Mouse (Mus musculus) myocyte (in vitro differentiated cells): ENCODE measurements around the gene Rpl6. TPM values are rescaled to one million over a fixed set of nuclear protein-coding genes. Genes with fewer than 3 reads are reported as not detected.

ENCODE experiments used
- H3K27me3 ChIP-seq: one replicate; pipeline ENCODE4 v1.6.1; 2011; ENCODE audit not compliant: control insufficient read depth, insufficient read depth, insufficient read length
- H3K36me3 ChIP-seq: one replicate; pipeline ENCODE4 v1.6.1; 2011; ENCODE audit not compliant: control insufficient read depth, insufficient read depth
- H3K4me2 ChIP-seq: one replicate; pipeline ENCODE4 v1.6.1; 2011; ENCODE audit warnings: low read depth, control low read depth
- H3K4me3 ChIP-seq: one replicate; pipeline ENCODE4 v1.5.1; 2011; ENCODE audit warnings: mild to moderate bottlenecking, control low read depth, moderate library complexity
- H3K79me2 ChIP-seq: one replicate; pipeline ENCODE4 v1.6.1; 2011; ENCODE audit not compliant: control insufficient read depth, insufficient read depth
- H3ac ChIP-seq: one replicate; pipeline ENCODE4 v1.6.1; 2011; ENCODE audit not compliant: control insufficient read depth, insufficient read length
- CEBPB ChIP-seq: IDR thresholded peaks from 2 replicates; pipeline ENCODE4 v1.6.1; 2011; ENCODE audit warnings: mild to moderate bottlenecking, moderate library complexity; ENCODE audit not compliant: poor library complexity, insufficient read depth, severe bottlenecking
- E2F4 ChIP-seq: IDR thresholded peaks from one replicate; pipeline ENCODE4 v1.6.1; 2011; ENCODE audit warnings: mild to moderate bottlenecking, control low read depth, moderate library complexity; ENCODE audit not compliant: insufficient read depth
- MAX ChIP-seq: IDR thresholded peaks from one replicate; pipeline ENCODE4 v1.6.1; 2011; ENCODE audit warnings: low read depth, mild to moderate bottlenecking, control low read depth
- MYOD1 ChIP-seq, 3 experiments: IDR thresholded peaks; one replicate each; pipeline ENCODE4 v1.6.1; 2011; ENCODE audit warnings: control low read depth in 2 of 3, low read depth in 2 of 3, mild to moderate bottlenecking in 2 of 3, moderate library complexity in 1 of 3; ENCODE audit not compliant: insufficient read length in 2 of 3, control insufficient read depth in 1 of 3
- MYOG ChIP-seq, 3 experiments: IDR thresholded peaks; one replicate each; pipeline ENCODE4 v1.6.1; 2011; ENCODE audit warnings: control low read depth in 2 of 3, low read depth in 2 of 3, mild to moderate bottlenecking in 2 of 3; ENCODE audit not compliant: insufficient read length in 2 of 3, control insufficient read depth in 1 of 3, insufficient read depth in 1 of 3
- POLR2A ChIP-seq: IDR thresholded peaks from one replicate; pipeline ENCODE4 v1.6.1; 2011; ENCODE audit warnings: low read depth, mild to moderate bottlenecking, control low read depth, moderate library complexity; ENCODE audit not compliant: insufficient read length
- POLR2AphosphoS2 ChIP-seq: IDR thresholded peaks from one replicate; pipeline ENCODE4 v1.6.1; 2011; ENCODE audit warnings: low read depth, control low read depth; ENCODE audit not compliant: insufficient read length
- REST ChIP-seq: IDR thresholded peaks from one replicate; pipeline ENCODE4 v1.6.1; 2011; ENCODE audit warnings: mild to moderate bottlenecking, control low read depth, moderate library complexity; ENCODE audit not compliant: insufficient read depth, insufficient read length
- SRF ChIP-seq: IDR thresholded peaks from one replicate; pipeline ENCODE4 v1.6.1; 2011; ENCODE audit warnings: low read depth; ENCODE audit not compliant: control insufficient read depth, insufficient read length
- TCF12 ChIP-seq: IDR thresholded peaks from one replicate; pipeline ENCODE4 v1.6.1; 2011; ENCODE audit warnings: mild to moderate bottlenecking, control low read depth; ENCODE audit not compliant: poor library complexity, insufficient read depth, severe bottlenecking
- TCF3 ChIP-seq: IDR thresholded peaks from one replicate; pipeline ENCODE4 v1.6.1; 2011; ENCODE audit warnings: low read depth, control low read depth; ENCODE audit not compliant: insufficient read length
- USF1 ChIP-seq: IDR thresholded peaks from one replicate; pipeline ENCODE4 v1.6.1; 2011; ENCODE audit warnings: low read depth, mild to moderate bottlenecking, control low read depth, moderate library complexity
- polyA plus RNA-seq: library from polyadenylated mRNA; unstranded; fragments of >200 nt; fragmentation: generic; extraction: Trizol; gene quantifications from one replicate; pipeline ENCODE4 v1.2.1, GENCODE M21; 2012; ENCODE audit warnings: missing spikeins

Rpl6 gene
- polyA plus RNA-seq, 1 experiment: 1,361 TPM

GRCm38 (mm10) chr5:121249693-121250092, 45.4 kb downstream of the Rpl6 start:
- Histone ChIP-seq H3K4me3 (no peak overlapping the region), H3K36me3 (no peaks in the 10 kb centered on the region), H3ac (no peak overlapping the region), H3K4me2 (no peak overlapping the region), H3K27me3 (no peaks in the 10 kb centered on the region), H3K79me2 (peaks cover 25% of the 10 kb centered on the region)
- TF ChIP-seq REST (no peak), POLR2AphosphoS2 (no peak), TCF3 (no peak), CEBPB (no peak), MAX (no peak), TCF12 (no peak), MYOD1 (IDR thresholded peaks at IDR 0.05; ENCODE audit: control insufficient read depth in 1 of 3, insufficient read length in 2 of 3, low read depth in 2 of 3) (no peak), POLR2A (no peak), E2F4 (no peak), SRF (no peak), MYOG (IDR thresholded peaks at IDR 0.05; ENCODE audit: control insufficient read depth in 1 of 3, insufficient read depth in 1 of 3, insufficient read length in 2 of 3, low read depth in 2 of 3) (no peak), USF1 (no peak)

DNA sequence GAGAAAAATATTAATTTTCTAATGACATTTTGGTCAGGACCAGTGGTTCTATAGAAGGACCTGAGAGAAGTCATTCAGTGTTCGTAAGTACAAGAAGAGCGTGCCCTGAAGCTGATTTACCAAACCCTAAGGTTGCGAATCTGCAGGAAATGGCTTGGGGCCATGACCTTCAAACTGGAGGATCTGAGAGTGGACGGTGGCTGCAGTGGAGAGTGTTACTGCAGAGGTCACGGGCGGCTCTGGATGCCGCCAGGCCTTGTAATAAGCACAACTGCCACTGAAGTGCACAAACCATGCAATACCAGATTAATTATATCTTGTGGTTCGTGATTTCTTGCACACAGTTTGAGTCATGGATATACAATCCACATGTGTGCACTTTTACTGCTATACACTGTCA, 47.5 kb downstream of the Rpl6 start:
- H3K36me3 ChIP-seq: peaks cover 1% of the 10 kb centered on the region
- H3K79me2 ChIP-seq: peaks cover 20% of the 10 kb centered on the region
- H3K27me3 ChIP-seq: no peaks in the 10 kb centered on the region
- no peak overlapping the region for H3K4me2 ChIP-seq
- no peak overlapping the region for H3ac ChIP-seq
- H3K4me3 ChIP-seq: no peak overlapping the region
- TF ChIP-seq POLR2AphosphoS2 (no peak), CEBPB (no peak), E2F4 (no peak), USF1 (no peak), MAX (no peak), REST (no peak), TCF12 (no peak), SRF (no peak), MYOD1 (IDR thresholded peaks at IDR 0.05; ENCODE audit: control insufficient read depth in 1 of 3, insufficient read length in 2 of 3, low read depth in 2 of 3) (no peak), MYOG (IDR thresholded peaks at IDR 0.05; ENCODE audit: control insufficient read depth in 1 of 3, insufficient read depth in 1 of 3, insufficient read length in 2 of 3, low read depth in 2 of 3) (no peak), POLR2A (no peak), TCF3 (no peak)

DNA sequence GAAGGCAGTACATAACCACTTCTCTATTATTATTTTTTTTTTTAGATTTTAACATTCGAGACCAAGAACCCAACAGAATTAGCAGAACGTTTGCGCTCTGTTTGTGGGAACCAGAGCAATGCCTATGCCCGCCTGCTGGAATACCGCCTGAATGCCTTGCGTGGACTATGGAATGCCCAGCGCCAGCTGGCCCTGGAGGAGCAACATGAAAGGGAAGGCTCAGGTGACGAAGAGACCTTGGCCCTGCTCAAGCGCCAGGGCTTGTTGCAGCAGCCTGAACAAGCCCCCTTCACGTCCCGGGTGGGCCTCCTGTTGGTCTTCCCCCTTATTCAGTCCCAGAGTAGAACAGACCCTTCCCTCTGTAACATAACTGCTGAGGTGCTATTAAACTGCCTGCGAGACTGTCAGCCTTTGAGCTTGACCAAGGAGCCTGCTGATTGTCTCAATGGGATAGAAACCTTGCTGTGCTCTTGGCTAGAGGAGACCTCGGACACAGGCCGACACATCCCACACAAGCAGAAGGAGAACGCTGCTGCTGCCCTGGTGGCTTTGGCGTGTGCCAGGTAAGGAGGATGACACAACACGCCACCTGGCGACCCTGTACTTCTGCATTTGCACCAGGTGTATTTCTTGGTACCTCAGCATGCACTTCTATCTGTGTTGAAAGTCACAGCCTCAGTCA, 49.7 kb downstream of the Rpl6 start:
- TF ChIP-seq REST (no peak), MYOD1 (IDR thresholded peaks at IDR 0.05; ENCODE audit: control insufficient read depth in 1 of 3, insufficient read length in 2 of 3, low read depth in 2 of 3) (no peak), E2F4 (no peak), TCF12 (no peak), USF1 (no peak), MYOG (IDR thresholded peaks at IDR 0.05; ENCODE audit: control insufficient read depth in 1 of 3, insufficient read depth in 1 of 3, insufficient read length in 2 of 3, low read depth in 2 of 3) (no peak), MAX (no peak), POLR2AphosphoS2 (no peak), SRF (no peak), POLR2A (no peak), TCF3 (no peak), CEBPB (no peak)
- Histone ChIP-seq H3K79me2 (peaks cover 15% of the 10 kb centered on the region), H3ac (no peak overlapping the region), H3K4me2 (no peak overlapping the region), H3K27me3 (no peaks in the 10 kb centered on the region), H3K4me3 (no peak overlapping the region), H3K36me3 (peaks cover 7% of the 10 kb centered on the region)

GRCm38 (mm10) chr5:121254977-121255376, 50.7 kb downstream of the Rpl6 start:
- H3K36me3 ChIP-seq: peaks cover 9% of the 10 kb centered on the region
- H3K4me2 ChIP-seq: no peak overlapping the region
- TF ChIP-seq E2F4 (no peak), MYOG (IDR thresholded peaks at IDR 0.05; ENCODE audit: control insufficient read depth in 1 of 3, insufficient read depth in 1 of 3, insufficient read length in 2 of 3, low read depth in 2 of 3) (no peak), SRF (no peak), POLR2A (no peak), CEBPB (no peak), MYOD1 (IDR thresholded peaks at IDR 0.05; ENCODE audit: control insufficient read depth in 1 of 3, insufficient read length in 2 of 3, low read depth in 2 of 3) (no peak), TCF12 (no peak), POLR2AphosphoS2 (no peak), TCF3 (no peak), USF1 (no peak), MAX (no peak), REST (no peak)
- no peak overlapping the region for H3ac ChIP-seq
- H3K4me3 ChIP-seq: no peak overlapping the region
- H3K27me3 ChIP-seq: no peaks in the 10 kb centered on the region
- peaks cover 14% of the 10 kb centered on the region for H3K79me2 ChIP-seq

Other genes starting within 250 kb of the Rpl6 start
- gene Rph3a, start 194.4 kb upstream of the Rpl6 start, polyA plus RNA-seq: 0.05 TPM
- 78.7 TPM for gene Ptpn11, start 13.1 kb upstream of the Rpl6 start, polyA plus RNA-seq
- gene Hectd4, start 15.7 kb downstream of the Rpl6 start, polyA plus RNA-seq: 6.6 TPM
- 29.3 TPM for gene Trafd1, start 181.2 kb downstream of the Rpl6 start, polyA plus RNA-seq
- 22.0 TPM for gene Naa25, start 193.5 kb downstream of the Rpl6 start, polyA plus RNA-seq
- 3.3 TPM for gene Tmem116, start 247.4 kb downstream of the Rpl6 start, polyA plus RNA-seq
- gene Erp29, start 248.0 kb downstream of the Rpl6 start, polyA plus RNA-seq: 86.0 TPM